Mouse (Mus musculus) spleen, adult 18-20 months (tissue): Measurements from ENCODE around the gene Hist1h1a.
"Not testable (repeated sequence)": the region's sequence is repeated elsewhere in the genome, so short reads cannot be mapped to it uniquely, and the experiment has no call there.

Source experiments
- DNase-seq, 2 experiments: peaks; one replicate each; pipeline ENCODE4 v3.0.0; 2022; ENCODE audit warnings: mixed read lengths in 2 of 2

Hist1h1a gene

DNA sequence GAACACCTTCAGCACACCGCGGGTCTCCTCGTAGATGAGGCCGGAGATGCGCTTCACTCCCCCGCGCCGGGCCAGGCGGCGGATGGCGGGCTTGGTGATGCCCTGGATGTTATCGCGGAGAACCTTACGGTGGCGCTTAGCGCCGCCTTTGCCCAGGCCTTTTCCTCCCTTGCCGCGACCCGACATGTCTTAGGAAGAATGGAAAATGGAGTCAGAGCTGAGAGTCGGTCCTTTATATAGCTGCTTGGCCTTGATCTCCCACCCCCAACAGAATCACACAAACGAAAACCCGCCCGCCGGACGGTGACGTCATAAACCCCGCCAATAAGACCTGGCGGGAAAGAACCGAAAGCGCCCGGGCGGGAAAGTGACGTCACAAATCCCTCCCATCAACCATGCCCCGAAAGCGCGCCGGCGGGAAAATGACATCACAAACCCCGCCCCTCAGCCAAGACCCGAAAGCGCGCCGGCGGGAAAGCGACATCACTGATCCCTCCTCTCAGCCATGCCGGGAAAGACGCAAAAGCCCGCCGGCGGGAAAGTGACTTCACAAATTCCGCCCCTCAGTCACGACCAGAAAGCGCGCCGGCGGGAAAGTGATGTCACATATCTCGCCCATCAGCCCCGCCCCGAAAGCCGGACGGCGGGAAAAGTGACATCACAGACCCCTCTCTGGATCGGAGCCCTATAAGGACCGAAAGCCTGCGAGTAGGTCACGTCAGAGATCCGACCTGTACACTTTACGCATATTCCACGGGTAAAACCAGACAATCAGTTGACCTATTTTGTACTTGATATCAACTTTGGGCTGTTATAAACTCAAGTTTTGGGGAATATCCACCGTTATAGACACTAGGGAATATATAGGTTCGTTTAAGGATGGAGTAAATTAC lies 2.2 kb upstream of the Hist1h1a start, which contains the start of gene Hist1h4a:
Gene Hist1h4a, minus strand, starts transcription at position 259 of the 893 bp plus-strand sequence.
- peak; percentile 95 to 96 for DNase-seq

DNA sequence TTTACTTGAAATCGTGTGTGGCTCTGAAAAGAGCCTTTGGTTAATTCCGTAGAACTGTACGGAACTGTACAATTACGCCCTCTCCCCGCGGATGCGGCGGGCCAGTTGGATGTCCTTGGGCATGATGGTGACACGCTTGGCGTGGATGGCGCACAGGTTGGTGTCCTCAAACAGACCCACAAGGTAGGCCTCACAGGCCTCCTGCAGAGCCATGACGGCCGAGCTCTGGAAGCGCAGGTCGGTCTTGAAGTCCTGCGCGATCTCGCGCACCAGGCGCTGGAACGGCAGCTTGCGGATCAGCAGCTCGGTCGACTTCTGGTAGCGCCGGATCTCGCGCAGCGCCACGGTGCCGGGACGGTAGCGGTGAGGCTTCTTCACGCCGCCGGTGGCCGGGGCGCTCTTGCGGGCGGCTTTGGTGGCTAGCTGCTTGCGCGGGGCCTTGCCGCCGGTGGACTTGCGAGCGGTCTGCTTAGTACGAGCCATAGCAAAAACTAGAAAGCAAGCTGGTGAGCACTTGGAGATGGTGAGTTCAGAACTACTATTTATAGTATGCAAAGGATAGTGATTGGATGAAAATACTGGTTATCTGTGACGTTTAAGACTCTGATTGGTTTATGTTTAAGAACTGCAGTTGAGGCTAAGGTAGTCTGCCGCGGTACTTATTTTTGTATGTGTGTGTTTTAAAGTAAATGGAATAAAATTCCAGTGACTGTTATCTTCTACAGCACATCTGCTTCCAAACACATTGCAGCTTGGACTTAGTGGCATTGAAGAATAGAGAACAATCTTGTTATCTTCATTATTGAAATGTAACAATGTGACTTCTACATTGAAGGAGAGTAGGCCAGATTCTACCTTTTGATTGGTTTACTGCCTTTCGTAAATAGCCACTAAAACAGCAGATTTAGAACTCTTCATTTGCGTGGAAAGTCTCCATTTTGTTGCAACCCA lies 1.3 kb upstream of the Hist1h1a start, which contains the start of gene Hist1h3a:
Gene Hist1h3a, minus strand, starts transcription at position 516 of the 951 bp plus-strand sequence.
- peak; percentile 43 to 58 for DNase-seq

DNA sequence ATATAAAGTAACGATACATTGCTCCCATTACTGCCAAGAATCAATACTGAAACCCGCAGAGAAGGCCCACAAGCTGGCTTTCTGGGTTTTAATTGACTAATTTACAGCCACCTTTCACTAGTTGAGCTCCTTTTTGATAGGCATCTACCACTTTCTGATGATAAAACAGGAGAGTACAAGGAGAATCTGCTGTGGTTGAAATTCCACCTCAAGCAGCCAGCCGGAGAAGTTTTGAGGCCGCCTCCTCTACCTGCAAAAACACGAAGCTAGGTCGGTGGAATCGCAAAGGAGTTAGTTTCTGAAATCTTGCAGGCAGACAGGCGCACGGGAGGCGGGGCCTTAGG lies 252 bp upstream of the Hist1h1a start:
- DNase-seq = no peak

DNA sequence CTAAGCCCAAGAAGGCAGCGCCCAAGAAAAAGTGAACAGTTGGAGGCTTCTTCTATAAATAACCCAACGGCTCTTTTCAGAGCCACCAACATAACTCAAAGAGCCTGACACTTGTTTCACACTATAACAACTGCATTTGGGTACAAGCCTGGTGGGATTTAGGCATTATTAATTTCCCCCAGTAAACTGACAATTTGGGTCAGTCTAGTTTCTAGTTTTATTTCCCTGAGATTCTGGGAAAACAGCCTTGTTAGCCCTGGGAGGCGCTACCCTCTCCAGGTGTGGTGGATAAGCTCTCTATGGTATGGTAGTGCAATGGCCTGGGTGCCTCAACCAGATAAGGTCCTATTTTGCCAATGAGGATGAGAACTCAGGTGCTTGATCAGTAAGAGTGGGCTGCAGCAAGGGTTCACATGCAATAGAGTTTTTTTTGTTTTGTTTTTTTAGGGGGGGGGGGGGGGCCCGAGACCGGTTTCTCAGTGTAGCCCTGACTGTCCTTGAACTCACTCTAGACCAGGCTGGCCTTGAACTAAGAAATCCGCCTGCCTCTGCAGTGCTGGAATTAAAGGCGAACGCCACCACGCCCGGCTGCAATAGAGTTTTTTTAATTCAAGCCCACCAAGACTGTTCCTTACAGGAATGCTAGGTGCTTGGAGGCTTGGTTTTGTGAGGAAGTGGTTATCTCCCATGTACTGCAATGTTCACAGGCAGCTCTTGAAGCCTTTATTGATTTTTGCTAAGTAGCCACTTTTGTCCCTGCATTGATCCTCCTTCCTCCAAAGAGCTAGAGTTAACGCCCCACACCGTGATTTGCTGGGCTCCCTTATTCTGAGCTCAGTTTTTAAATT lies 1.1 kb downstream of the Hist1h1a start:
- DNase-seq = no peak

DNA sequence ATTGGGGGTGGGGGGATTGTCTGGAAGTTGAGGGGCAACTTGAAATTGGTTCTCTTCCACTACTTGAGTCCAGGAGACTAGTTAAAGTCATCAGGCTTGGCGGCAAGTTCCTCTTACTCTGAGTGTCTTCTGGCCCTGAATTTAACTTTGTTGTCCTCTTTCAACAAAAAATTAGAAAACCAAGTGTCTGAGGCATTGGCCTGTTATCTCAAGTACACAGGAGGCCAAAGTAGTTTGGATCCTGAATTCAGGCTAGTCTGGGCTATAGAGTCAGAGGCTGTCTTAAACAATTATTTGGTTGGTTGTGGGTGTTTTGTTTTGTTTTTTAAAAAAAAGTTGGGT lies 1.7 kb downstream of the Hist1h1a start:
- DNase-seq = no peak

DNA sequence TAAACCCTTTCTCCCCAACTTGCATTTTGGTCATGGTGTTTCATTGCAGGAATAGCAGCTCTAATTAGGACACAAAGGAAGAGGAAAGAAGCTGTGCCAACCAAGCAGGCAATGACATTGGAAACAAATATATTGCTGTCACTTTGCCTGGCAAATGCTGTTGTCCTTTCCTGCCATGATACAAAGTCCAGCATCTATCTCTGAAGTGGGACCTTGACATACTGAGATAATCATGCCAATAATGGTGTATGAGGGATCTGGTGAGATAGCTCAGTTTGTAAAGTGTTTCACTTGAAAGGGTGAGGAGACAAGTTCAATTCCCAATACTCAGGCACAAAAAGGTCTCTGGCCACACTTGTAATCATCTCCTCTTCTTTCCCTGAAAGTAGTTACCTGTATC lies 3.3 kb downstream of the Hist1h1a start:
- no peak for DNase-seq

DNA sequence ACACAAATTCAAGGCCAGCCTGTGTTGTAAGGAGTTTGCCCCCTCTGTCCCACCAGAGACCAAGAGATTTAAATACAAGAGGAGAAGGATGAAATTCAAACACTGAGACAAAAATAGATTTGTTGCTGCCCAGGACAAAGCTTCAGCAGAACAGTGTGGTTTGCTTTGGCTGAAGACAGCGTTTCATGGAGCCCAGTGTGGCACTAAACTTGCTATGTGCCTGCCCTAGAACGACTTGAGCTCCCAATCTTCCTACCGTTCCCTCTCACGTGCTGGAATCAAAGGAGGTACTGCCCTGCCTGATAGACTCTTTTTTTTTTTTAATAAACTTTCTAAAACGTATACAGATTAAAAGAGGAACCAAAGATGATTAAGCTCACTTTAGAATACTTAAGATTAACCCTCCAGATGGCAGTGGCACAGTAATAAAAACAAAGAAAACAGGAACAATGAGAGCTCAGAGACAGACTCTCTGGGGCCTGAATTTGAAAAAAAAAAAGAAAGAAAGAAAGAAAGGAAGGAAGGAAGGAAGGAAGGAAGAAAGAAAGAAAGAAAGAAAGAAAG lies 5.5 kb downstream of the Hist1h1a start:
- DNase-seq = no peak

DNA sequence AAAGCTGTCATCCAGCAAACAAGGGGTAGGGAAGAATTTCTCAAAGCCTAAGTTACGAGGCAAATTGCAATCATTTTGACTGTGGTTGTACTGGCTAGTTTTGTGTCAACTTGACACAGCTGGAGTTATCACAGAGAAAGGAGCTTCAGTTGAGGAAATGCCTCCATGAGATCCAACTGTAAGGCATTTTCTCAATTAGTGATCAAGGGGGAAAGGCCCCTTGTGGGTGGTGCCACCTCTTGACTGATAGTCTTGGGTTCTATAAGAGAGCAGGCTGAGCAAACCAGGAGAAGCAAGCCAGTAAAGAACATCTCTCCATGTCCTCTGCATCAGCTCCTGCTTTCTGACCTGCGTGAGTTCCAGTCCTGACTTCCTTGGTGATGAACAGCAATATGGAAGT lies 6.1 kb downstream of the Hist1h1a start, which contains the start of gene Trim38:
Gene Trim38, plus strand, starts transcription at position 301 of the 400 bp plus-strand sequence.
- DNase-seq = not testable (repeated sequence)

DNA sequence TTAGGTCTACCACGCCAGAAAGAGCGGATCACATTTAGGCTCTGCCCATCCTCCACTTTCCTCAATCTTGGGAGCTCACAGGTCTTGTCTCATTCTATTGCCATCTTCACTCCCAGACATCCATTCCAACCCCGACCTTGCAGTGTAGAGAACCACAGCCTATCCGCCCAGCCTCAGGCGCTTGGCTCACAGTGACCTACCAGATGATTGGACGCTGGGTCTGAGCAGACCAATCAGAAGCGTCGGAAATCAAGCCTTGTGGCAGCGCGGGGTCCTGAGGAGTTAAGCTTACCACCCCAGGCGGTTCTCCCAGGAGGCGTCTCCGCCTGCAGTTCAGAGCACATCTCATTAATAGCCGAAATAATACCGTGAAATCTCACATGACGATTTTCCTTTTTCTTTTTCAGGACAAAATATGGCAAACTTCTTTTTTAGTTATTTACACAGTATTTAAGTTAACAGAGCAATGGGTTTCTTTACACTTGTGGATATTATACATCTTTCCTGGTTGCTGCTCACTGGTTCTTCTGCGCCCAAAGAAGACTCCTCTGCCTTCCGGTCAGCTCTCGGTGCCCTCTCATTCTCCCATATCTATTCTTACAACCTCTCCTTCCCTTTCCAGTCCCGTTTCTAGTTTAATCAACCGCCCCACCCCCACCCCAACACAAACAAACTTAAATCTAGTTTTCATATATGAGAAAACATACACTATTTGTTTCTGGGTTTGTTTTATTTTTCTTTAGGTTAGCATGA lies 9.3 kb downstream of the Hist1h1a start:
- DNase-seq = no peak

DNA sequence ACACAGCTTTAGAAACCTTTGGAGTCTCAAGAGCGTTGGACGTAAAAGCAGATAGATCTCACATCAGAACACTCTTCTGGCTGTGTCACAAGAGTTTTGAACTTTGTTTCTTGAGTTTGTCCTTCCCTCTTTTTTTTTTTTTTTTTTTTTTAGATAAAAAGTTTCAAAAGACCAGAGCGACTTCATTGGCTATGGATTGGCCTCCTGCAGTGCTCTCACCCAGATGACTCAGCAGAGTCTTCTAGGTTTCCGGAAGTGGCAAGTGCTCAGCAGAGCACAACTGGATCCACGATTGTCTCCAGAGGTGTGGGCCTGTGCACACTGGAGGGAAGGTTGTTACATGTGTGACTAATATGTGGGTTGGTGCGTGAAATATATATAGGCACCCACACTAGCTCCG lies 14.9 kb downstream of the Hist1h1a start:
- no peak for DNase-seq

DNA sequence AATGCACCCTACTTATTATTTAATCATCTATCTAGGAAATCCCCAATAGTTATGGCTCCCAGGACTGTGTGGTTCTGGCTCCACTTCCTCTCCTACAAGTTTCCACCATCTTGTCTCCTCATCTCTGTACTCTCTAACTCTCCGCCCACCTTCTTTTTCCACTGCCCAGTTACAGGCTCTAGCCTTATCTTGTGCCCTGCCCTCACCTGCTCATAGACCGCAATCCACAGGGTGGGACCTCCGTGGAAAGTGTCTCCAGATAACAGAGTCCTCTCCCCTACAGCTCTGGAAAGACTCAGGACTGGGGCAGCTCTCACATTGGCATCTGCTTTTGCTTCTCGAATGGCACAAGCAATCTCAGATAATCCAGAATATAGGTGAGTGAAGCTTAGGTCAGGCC lies 15.6 kb downstream of the Hist1h1a start:
- no peak for DNase-seq

DNA sequence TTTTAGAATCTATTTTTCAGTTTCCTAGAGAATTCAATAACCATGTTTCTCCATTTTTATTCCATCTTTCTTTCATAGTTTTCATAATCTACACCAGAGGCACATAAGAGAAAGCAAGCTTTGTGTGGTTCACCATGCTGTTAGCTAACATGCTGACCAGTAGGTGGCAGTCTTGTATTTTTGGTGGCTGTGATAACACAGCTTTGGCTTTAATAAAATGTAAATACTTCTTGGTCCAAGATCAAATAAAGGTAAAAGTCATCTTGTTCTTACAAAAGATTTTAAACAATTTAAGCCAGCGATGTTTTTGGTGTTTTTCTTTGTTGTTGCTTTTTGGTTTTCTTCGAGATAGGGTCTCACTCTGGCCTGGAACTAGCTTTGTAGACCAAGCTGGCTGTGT lies 29.1 kb downstream of the Hist1h1a start:
- peak in 1 of 2 experiments; percentile 19 for DNase-seq

DNA sequence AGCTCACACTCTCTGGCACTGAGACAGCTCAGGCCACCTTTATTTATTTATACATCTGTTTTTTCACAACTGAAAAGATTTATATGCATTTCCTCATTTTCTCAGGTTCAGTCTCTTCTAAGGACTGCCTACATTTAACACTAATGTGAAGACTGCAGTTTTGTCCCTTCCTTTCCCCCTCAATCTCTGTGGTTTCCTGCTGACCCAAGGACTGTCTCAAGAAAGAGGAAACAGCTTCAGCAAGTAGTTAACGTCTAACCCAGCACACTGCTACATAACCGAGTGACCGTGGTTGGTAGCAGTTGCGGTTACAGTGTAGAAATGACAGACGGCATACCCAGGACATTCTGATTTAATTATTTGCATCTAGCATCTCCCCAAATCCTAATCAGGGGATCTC lies 35.9 kb downstream of the Hist1h1a start:
- DNase-seq = no peak

DNA sequence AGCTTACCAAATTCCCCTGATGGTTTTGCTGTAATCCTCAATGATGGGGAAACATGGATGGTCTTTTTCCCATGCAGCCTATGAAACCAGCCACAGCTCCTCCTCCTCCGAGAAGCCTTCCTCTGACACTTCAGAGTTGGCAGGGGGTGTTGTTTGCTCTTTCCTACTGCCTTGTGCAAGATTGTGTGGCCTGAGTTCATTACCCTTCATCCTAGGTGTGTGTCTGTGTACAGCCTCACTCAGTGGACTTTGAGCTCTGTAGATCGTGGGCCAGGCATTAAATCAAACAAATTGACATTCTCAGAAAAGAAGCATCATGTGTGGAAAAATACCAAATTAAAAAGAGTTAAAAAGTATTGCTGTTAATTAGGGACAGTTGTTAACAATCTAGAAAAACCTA lies 41.1 kb downstream of the Hist1h1a start:
- no peak for DNase-seq

DNA sequence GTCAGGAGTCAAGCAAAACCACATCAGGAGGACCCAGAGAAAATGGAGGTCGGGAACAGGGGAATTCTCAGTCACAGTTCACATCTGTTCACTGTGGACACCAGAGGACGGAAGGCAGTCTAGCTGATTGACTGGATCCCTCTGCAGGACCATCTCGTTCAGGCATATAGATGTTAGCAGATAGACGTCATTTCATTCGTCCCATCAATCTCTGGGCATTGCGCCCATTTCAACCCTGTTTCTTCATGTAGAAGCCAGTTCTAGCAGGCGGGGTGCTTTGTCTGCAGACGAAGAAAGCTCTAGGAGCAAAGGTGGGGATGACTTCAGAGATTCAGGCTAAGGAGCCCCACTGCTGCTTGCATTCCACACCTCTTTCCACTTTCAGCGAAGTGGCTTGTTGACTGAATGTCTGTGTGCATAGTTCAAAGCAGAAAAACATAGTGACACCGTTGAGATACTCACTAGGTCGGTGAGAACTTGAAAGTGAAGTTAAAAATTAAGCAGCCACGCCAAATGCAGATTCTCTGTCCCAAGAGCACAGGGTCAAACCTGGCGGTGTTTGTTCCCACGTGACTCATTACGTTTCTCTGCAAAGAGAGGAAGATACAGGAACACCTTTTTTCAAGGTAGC lies 43.1 kb downstream of the Hist1h1a start, which contains the start of gene Slc17a2:
Gene Slc17a2, plus strand, starts transcription at position 572 of the 631 bp plus-strand sequence.
- no peak for DNase-seq
